Mouse (Mus musculus) limb, embryonic 12.5 days (tissue): ENCODE results near the gene Klhdc4. TPM values are rescaled to one million over a fixed set of nuclear protein-coding genes. Genes with fewer than 3 reads are reported as not detected.

Experiments used
- ATAC-seq: fragments of 200-750 bp; cut with Nextera tagmentation; 2 replicates; pipeline ENCODE4 v1.8.0; 2017; ENCODE audit warnings: low read depth, moderate TSS enrichment; ENCODE audit not compliant: insufficient number of reproducible peaks, insufficient read depth, low FRiP score, low TSS enrichment
- H3K27ac ChIP-seq: fragments of 300-500 bp; sonication (generic); 2 replicates; pipeline ENCODE4 v1.5.1; 2016; ENCODE audit warnings: mild to moderate bottlenecking, moderate library complexity
- H3K27me3 ChIP-seq: fragments of 300-500 bp; sonication (generic); 2 replicates; pipeline ENCODE4 v1.6.1; 2016; ENCODE audit warnings: mild to moderate bottlenecking, moderate library complexity
- H3K36me3 ChIP-seq: fragments of 300-500 bp; sonication (generic); 2 replicates; pipeline ENCODE4 v1.6.1; 2016; ENCODE audit warnings: mild to moderate bottlenecking, moderate library complexity
- H3K4me1 ChIP-seq: fragments of 300-500 bp; sonication (generic); replicated peaks from 2 replicates; pipeline ENCODE4 v1.6.1; 2016
- H3K4me2 ChIP-seq: fragments of 300-500 bp; sonication (generic); 2 replicates; pipeline ENCODE4 v1.6.1; 2016; ENCODE audit warnings: mild to moderate bottlenecking, moderate library complexity
- H3K4me3 ChIP-seq: fragments of 300-500 bp; sonication (generic); replicated peaks from 2 replicates; pipeline ENCODE4 v1.5.1; 2016; ENCODE audit warnings: mild to moderate bottlenecking
- H3K9ac ChIP-seq: fragments of 300-500 bp; sonication (generic); replicated peaks from 2 replicates; pipeline ENCODE4 v1.6.1; 2016; ENCODE audit warnings: mild to moderate bottlenecking, moderate library complexity
- H3K9me3 ChIP-seq: fragments of 300-500 bp; sonication (generic); 2 replicates; pipeline ENCODE4 v1.6.1; 2016; ENCODE audit warnings: mild to moderate bottlenecking, moderate library complexity
- whole genome bisulfite sequencing: fragments of 180-500 bp; shearing (Covaris S2); methylation state at CpG from one replicate; pipeline ENCODE4 v1.1.7; 2016; 5-methylcytosine and 5-hydroxymethylcytosine counted together
- polyA plus RNA-seq: library from polyadenylated mRNA; unstranded; fragments of >200 nt; fragmentation: Nextera tagmentation; extraction: Ambion mirVana; gene quantifications from 2 replicates; pipeline ENCODE4 v1.2.1, GENCODE M21; 2016

Klhdc4 gene
- polyA plus RNA-seq, 1 experiment from 2014 or later: 49.9 TPM

DNA sequence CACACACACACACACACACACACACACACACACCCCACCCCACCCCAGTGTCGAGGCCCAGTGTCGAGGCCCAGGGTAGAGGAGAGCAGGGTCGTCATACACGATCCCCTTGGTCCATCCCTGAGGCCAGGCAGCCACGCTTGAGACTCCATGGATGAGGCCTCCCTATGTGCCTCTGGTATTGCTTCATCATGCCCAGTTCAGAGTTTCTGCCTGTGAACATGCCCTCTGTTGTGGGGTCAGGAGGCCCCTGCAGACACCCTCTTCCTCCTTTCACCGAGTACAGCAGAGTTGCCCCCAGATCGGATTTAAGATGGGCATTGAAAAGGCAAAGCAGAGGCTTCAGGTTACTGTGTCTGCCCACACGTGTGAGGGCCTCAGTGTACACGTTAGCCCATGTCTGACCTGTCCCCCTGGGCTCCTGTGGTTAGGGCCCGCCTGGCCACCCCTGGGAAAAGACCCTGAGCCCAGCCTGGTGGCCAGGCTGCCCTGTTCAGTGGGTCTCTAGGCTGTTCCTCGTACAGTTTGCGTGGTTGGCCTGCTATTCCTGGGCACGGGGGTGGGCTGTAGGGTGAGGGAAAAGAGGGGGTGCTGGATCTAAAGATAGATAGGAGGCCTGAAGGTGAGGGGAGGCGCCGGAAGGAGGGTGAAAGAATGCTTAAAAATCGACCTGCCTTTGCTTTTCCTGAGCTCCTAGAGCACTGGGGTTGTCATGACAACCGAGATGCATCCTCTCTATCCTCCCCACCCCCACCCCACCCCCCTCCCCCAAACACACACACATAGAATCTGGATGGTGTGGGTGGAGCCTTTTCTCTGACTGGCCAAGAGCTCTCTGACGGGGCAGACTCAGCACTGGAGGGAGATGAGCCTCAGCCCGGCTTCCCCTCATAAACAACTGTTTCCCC is 58.3 kb downstream of the Klhdc4 start:
- Histone ChIP-seq H3K27me3 (peaks cover 15% of the 10 kb centered on the region; the same call in 1 of the 2 replicates), H3K9me3 (no peaks in the 10 kb centered on the region), H3K36me3 (no peaks in the 10 kb centered on the region), H3K9ac (no peak overlapping the region), H3K4me1 (peaks cover 8% of the 10 kb centered on the region), H3K4me2 (no peak overlapping the region), H3K4me3 (no peak overlapping the region), H3K27ac (no peak overlapping the region)
- whole genome bisulfite sequencing: 42% methylated on average over 19 of the region's 19 CpGs
- no peak for ATAC-seq

DNA sequence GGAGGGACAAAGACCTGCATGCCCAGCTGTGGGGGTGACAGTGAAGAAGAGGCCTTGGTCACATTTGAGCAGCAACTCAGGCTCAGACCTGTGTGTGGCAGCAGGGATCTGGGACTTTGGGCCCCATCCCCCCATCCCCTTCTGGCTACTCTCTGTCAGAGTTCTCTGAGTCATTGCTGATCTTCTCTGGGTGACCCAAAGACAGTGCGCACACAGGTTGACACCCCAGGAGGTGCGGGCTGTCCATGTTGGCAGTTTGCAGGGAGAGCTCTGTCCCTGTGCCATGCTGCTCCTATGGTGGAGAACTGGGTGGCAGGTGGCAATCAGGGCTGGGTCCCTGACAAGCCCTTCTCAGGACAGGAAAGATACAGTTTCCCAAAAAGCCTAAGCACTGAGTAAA is 59.7 kb downstream of the Klhdc4 start:
- no peaks in the 10 kb centered on the region for H3K9me3 ChIP-seq
- H3K4me3 ChIP-seq: no peak overlapping the region
- 90% methylated on average over 2 of the region's 2 CpGs for WGBS
- H3K4me1 ChIP-seq: peaks cover 8% of the 10 kb centered on the region
- no peaks in the 10 kb centered on the region for H3K36me3 ChIP-seq
- H3K9ac ChIP-seq: no peak overlapping the region; the same call in 1 of the 2 replicates
- H3K27me3 ChIP-seq: peaks cover 15% of the 10 kb centered on the region; the same call in 1 of the 2 replicates
- H3K27ac ChIP-seq: no peak overlapping the region
- ATAC-seq: no peak
- H3K4me2 ChIP-seq: no peak overlapping the region

DNA sequence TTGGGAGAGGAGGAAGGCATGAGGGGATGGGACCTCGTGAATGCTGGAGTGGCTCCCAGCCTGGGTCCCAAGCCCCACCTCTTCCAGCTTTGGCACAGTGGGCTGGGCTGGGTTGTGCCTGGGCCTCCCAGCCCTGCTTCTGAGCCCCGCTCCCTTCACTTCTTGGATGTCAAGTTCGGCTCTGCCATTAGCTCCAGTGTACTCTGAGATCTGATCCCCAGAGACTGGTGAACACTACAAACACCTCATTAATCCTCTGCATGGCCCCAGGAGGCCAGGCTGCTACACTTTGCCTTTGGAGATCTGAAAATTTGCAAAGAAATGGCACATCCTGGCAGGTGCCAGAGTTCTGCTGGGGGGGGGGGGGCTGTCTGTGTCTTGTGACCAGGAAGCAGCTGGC is 60.3 kb downstream of the Klhdc4 start:
- H3K27ac ChIP-seq: no peak overlapping the region
- ATAC-seq: no peak
- peaks cover 8% of the 10 kb centered on the region for H3K4me1 ChIP-seq
- H3K4me2 ChIP-seq: no peak overlapping the region
- H3K27me3 ChIP-seq: peaks cover 15% of the 10 kb centered on the region; the same call in 1 of the 2 replicates
- no peak overlapping the region for H3K4me3 ChIP-seq
- H3K36me3 ChIP-seq: no peaks in the 10 kb centered on the region
- H3K9me3 ChIP-seq: no peaks in the 10 kb centered on the region
- whole genome bisulfite sequencing: 43% methylated on average over 3 of the region's 3 CpGs
- no peak overlapping the region for H3K9ac ChIP-seq

DNA sequence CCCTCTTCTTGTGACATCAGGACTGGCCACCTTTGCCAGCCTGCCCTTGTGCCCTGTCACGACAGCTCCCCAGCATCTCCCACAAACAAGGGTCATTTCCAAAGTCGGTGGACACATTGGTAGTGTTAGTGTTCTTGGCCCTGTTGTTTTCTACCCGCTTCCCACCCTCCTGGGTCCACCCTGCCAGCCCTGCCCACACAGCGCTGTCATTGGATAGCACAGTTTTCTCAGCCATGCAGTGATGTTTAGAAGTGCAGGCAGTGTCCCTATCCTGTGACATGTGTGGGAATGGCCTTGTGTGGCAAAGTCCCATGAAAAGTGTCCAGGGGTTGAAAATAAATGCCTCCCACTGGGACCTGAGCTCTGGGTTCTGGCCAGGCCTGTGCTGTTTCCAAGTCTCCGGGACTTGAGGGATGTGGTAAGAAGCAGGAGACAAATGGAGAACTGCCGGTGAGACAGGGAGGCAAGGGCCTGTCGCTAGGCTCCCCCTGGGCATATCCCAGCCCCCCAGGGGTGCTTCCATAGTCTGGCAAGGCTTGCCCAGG is 63.7 kb downstream of the Klhdc4 start:
- Histone ChIP-seq H3K27ac (no peak overlapping the region), H3K4me3 (no peak overlapping the region), H3K4me2 (no peak overlapping the region), H3K36me3 (no peaks in the 10 kb centered on the region), H3K4me1 (peaks cover 15% of the 10 kb centered on the region), H3K9ac (no peak overlapping the region), H3K9me3 (no peaks in the 10 kb centered on the region), H3K27me3 (0 out of 2 replicates have a peak, but pooled peaks cover 8% of the 10 kb centered on the region)
- no peak for ATAC-seq
- 80% methylated on average over 7 of the region's 7 CpGs for WGBS

DNA sequence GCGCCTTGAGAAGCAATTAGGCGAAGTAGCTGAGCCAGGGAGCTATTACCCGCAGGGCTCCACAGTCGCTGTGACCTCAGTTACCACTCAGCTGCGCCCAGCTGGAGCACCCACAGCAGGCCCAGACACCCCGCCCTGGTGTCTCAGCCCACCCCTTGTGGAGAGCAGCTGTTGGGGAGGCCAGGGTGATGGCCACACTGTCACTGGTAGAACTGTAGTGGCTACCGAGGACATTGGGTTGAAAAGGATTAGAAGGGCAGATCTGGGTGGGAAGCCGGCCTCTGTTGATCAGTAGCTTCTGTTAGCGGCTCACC is 65.7 kb downstream of the Klhdc4 start:
- Histone ChIP-seq H3K27me3 (peaks cover 17% of the 10 kb centered on the region), H3K4me1 (peaks cover 7% of the 10 kb centered on the region), H3K9ac (no peak overlapping the region), H3K4me3 (no peak overlapping the region), H3K27ac (no peak overlapping the region), H3K4me2 (no peak overlapping the region), H3K9me3 (no peaks in the 10 kb centered on the region), H3K36me3 (no peaks in the 10 kb centered on the region)
- ATAC-seq: no peak
- WGBS: 65% methylated on average over 9 of the region's 9 CpGs

DNA sequence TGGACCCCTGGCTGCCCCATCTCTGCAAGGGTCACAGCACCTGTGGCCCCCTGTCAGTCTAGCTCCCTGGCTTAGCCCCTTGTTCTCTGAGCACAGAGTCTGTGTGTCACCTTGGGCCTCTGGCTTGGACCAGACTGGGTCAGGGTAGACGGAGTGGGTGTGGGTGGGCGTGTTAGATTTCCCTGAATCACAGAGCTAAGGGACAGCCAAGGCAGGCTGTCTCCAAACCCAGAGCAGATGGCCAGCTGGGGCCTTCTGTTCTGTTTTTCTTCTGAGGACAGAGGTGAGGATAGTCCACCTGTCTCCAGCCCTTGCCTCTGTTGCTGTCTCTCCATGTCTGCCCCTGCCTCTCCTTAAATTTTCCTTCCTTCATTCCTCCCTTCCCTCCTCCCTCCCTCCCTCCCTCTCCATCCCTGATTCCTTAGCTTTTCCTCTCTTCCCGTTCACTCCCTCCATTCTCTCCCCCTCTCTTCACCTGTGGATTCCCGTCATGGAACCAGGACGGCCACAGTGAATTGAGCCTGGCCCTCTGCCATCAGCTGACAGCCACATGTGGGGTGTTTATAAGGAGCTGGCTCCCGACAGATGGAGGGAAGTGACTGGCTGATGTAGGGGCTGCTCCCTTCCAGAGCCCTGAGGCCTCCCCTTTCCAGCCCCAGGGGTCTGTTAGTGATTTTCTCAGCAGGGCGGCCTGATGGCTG is 66.2 kb downstream of the Klhdc4 start:
- no peak overlapping the region for H3K27ac ChIP-seq
- no peak overlapping the region for H3K9ac ChIP-seq
- 51% methylated on average over 7 of the region's 7 CpGs for WGBS
- no peaks in the 10 kb centered on the region for H3K36me3 ChIP-seq
- ATAC-seq: no peak
- H3K4me1 ChIP-seq: peaks cover 7% of the 10 kb centered on the region
- H3K27me3 ChIP-seq: peaks cover 20% of the 10 kb centered on the region
- no peak overlapping the region for H3K4me2 ChIP-seq
- H3K4me3 ChIP-seq: no peak overlapping the region
- H3K9me3 ChIP-seq: no peaks in the 10 kb centered on the region

DNA sequence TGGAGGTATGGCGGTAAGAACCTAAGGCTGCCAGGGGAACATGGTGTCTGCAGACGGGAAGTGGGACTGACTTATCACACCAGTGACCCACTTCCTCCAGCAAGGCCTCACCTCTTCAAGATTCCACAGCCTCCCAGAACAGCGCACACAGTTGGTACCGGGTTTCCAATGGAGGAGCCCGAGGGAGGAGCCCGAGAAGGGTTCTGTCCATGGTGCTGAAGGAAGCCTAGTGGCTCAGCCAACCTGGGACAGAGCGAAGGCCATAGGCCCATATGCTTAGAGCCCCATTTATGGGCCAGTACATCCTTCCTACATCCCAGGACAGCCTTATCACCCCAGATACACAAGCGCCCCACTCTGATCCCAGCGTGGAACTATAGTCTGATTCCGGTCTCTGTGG is 67.9 kb downstream of the Klhdc4 start:
- H3K4me3 ChIP-seq: no peak overlapping the region
- no peaks in the 10 kb centered on the region for H3K36me3 ChIP-seq
- ATAC-seq: no peak
- H3K9ac ChIP-seq: no peak overlapping the region
- no peak overlapping the region for H3K4me2 ChIP-seq
- peaks cover 17% of the 10 kb centered on the region for H3K27me3 ChIP-seq
- peaks cover 7% of the 10 kb centered on the region for H3K4me1 ChIP-seq
- 25% methylated on average over 10 of the region's 10 CpGs for WGBS
- H3K9me3 ChIP-seq: no peaks in the 10 kb centered on the region
- no peak overlapping the region for H3K27ac ChIP-seq

DNA sequence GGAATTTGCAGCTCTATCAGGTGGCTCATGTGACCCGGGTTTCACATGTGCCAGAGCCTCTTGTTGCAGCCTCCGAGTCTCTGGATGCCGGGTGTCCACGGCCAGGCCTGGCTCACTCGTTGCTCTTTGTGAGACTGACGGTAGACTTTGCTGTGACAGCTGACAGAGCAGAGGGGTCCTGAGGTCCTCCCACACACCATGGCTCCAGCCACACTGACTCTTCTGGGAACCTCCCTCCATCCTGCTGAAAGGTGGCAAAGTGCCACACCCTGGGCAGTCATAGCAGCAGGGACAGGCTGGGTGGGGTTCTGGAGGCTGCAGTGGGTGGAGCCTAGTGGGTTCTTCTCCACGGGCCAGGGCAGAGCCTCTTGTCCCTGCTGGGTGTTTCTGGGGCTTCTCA is 68.9 kb downstream of the Klhdc4 start:
- no peak for ATAC-seq
- H3K27me3 ChIP-seq: peaks cover 27% of the 10 kb centered on the region
- no peaks in the 10 kb centered on the region for H3K9me3 ChIP-seq
- H3K36me3 ChIP-seq: no peaks in the 10 kb centered on the region
- H3K9ac ChIP-seq: no peak overlapping the region
- no peak overlapping the region for H3K4me3 ChIP-seq
- H3K27ac ChIP-seq: no peak overlapping the region
- 75% methylated on average over 7 of the region's 7 CpGs for WGBS
- peaks cover 7% of the 10 kb centered on the region for H3K4me1 ChIP-seq
- H3K4me2 ChIP-seq: no peak overlapping the region

DNA sequence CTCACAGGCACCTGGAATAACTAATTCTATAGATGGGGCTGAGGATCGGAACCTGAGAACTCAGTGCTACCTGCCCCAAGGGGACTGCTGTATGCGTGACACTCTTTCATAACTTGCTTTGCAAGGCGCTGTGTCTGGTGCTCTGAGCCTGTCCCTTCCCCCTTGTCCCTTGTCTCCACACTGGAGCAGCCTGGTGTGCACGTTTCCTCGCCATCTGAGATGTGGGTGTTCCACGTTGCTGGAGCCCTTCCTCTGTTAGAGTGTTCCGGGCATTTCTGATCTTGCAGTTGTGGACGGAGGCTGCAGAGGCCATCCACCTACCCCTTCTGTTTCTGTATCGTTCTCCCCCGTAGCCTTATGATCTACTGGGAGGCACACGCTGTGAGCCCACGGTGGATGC is 70.9 kb downstream of the Klhdc4 start:
- ATAC-seq: no peak
- Histone ChIP-seq H3K36me3 (no peaks in the 10 kb centered on the region), H3K4me1 (peaks cover 2% of the 10 kb centered on the region), H3K27me3 (peaks cover 47% of the 10 kb centered on the region), H3K27ac (no peak overlapping the region), H3K4me3 (no peak overlapping the region), H3K9ac (no peak overlapping the region), H3K9me3 (no peaks in the 10 kb centered on the region), H3K4me2 (no peak overlapping the region)
- 70% methylated on average over 12 of the region's 12 CpGs for WGBS

DNA sequence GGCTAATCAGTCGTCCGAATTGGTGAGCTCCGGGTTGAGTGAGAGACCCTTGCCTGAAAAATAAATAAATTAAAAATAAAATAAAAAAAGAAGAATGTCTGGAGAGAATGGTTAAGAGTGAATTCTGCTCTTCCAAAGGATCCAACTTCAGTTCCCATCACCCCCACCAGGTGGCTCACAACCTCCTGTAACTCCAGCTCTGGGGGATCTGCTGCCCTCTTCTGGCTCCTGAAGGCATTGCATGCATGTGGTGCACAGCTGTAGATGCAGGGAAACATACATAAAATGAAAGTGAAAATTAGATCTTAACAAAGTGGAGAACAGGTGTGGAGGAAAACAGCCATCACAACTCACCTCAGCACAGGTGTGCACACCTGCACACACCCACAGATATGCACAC is 78.0 kb downstream of the Klhdc4 start:
- peaks cover 64% of the 10 kb centered on the region for H3K27me3 ChIP-seq
- peaks cover 12% of the 10 kb centered on the region for H3K9me3 ChIP-seq
- ATAC-seq: no peak
- no peaks in the 10 kb centered on the region for H3K36me3 ChIP-seq
- H3K27ac ChIP-seq: no peak overlapping the region
- H3K4me2 ChIP-seq: no peak overlapping the region
- H3K9ac ChIP-seq: no peak overlapping the region
- 15% methylated on average over 3 of the region's 3 CpGs for WGBS
- no peak overlapping the region for H3K4me3 ChIP-seq
- H3K4me1 ChIP-seq: no peaks in the 10 kb centered on the region

DNA sequence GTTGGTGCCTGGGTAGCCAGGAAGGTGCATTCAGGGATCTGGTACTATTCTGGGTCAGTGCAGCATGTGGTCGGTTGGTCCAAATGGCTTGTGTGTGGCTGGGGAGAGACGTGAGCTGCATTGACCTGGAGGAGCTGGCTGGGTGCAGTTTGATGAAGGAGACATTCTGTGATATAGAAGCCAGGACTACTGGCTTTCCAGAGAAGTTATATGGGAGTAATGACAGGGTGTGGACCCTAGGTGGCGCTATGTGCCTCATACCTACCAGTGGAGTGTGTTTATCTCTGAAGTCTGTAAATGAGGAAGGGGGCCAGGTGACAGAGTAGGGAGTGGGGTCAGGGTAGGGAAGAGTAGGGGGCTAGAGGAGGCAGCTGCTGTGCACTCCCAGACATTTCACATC is 78.9 kb downstream of the Klhdc4 start:
- Histone ChIP-seq H3K4me1 (no peaks in the 10 kb centered on the region), H3K27me3 (peaks cover 57% of the 10 kb centered on the region), H3K27ac (no peak overlapping the region), H3K4me2 (no peak overlapping the region), H3K9ac (no peak overlapping the region), H3K36me3 (no peaks in the 10 kb centered on the region), H3K9me3 (peaks cover 12% of the 10 kb centered on the region), H3K4me3 (no peak overlapping the region)
- no peak for ATAC-seq
- WGBS: 34% methylated on average over 3 of the region's 3 CpGs
